Mouse (Mus musculus) cerebellum, postnatal 14 days (tissue): Measurements from ENCODE around the gene Vwf.

Experiments
- DNase-seq, 2 experiments: peaks; one replicate each; pipeline ENCODE4 v3.0.0; 2021; ENCODE audit warnings: mixed read lengths in 2 of 2

Gene Vwf

GRCm38 (mm10) chr6:125589075-125589474, 42.5 kb downstream of the Vwf start:
- no peak for DNase-seq

GRCm38 (mm10) chr6:125590056-125590455, 43.5 kb downstream of the Vwf start:
- DNase-seq, result no peak

GRCm38 (mm10) chr6:125590471-125590870, 43.9 kb downstream of the Vwf start:
- no peak for DNase-seq

DNA sequence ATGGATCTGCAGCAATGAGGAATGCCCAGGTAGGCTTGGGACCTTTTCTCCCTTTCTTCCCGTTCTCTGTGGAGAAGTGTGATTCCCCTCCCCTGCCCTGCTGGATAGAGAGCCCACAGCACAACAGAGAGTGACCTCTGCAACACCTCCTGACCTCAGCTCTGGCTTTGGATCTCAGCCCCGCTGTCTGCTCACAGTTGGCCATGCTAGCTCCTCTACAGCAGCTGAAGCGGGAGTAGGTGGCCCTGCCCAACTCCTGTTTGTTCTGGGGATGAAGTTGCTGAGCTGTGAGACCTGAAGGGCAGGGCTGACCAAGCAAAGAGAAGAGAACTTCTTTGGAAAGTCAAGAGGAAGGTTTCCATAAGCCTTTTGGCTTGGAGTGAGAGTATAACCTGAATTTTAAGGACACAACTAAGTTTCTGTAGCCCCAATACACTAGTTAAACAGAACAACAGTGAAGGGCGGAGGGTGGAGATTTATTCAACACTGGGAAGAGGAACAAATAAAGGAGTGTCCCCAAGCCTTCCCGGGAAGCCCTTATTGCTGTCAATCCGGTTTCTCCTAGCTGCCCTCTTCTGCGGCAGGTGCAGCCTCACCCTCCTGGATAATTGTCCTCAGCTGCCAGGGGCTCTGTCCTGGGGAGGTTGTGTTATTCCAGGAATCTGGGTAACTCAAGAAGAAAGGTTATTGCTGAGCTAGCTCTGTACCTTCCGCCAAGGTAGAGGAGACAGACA, 45.2 kb downstream of the Vwf start:
- no peak for DNase-seq

- no peak for DNase-seq
These were observed 46.0 kb downstream of the Vwf start for GRCm38 (mm10) chr6:125592536-125592935.

GRCm38 (mm10) chr6:125594311-125594710, 47.7 kb downstream of the Vwf start:
- DNase-seq, result no peak

DNA sequence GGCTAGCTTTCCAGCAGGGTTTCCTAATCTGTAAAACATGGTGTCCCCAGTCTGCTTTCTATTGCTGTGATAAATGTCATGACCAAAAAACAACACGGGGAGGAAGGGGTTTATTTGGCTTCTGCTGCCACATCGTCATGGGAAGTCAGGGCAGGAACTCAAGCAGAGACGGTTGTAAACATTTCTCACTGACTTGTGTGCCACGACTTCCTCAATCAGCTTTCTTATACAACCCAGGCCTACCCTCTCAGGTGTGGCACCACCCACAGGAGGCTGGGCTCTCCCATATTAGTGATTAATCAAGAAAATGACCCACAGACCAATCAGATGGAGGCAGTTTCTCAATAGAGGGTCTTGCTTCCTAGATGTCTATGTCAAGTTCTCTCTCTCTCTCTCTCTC, 48.3 kb downstream of the Vwf start:
- no peak for DNase-seq

DNA sequence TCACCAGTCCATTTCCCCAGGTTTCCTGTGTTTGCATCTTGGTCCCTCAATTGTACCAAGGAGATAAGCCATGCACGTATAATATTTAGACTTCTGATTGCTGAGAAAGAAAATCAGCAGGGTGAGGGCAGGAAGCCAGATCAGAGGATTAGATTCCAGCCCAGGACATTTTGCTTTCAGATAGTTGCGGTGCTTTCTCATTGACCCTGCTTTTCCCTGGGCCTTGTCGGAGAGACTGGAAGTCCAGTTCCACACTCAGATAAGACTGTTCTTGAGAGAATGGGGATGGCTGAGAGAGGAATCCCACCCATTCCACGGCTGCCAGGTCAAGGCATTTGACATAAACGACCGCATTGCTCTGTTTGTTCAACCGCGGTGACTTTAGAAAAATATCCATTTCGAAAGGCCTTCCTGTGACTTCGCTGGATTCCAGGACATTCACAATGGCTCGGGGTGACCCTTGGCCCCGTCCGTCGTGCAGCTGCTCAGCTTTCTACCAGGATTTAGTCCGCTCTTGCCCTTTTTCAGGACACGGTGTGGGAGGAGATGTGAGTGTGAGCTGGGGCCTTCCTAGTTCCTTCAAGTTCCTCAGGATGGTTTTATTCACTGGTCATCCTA, 50.2 kb downstream of the Vwf start:
- no peak for DNase-seq

- no peak for DNase-seq
These were observed 51.1 kb downstream of the Vwf start for GRCm38 (mm10) chr6:125597716-125598115.

DNA sequence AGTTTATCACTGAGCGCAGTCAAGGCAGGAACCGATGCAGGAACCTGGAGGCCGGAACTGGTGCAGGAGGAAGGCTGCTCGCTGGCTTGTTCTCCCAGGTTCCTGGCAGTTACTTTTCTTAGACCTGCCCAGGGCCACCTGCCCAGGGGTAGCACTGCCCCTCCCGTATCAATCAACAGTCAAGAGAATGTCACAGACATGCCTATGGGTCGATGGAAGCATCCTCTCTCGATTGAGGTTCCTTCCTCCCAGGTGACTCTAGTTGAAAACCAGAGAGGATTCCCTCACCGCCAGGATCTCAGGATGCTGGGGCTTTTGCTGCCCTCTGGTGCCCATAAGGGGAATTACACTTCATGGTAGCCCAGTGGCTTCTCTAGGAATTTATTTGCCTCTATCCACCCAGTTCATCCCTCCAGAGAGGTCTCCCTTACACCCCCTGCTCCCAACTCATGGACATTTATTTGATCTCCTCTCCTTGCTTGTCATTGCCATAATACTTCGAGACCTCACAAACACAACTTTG, 53.5 kb downstream of the Vwf start:
- peak; percentile 89 for DNase-seq

DNA sequence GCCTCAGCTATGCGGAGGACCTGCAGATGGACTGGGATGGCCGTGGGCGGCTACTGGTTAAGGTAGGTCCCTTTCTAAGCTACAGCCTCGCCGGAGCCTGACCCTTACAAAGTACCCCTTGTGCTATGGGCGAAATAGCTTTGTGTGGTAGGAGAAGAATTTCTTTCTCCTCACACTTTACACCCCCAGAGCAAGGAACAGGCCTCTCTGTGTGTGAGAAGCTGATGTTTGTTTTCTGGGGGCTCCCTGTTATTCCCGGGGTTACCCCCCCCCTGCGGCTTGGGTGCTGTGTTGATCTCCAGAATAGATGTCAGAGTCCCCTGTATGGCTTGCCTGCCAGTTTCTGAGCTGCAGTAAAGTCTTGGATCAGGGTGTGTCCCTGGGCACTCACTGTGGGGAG, 54.1 kb downstream of the Vwf start:
- no peak for DNase-seq

GRCm38 (mm10) chr6:125601190-125601589, 54.6 kb downstream of the Vwf start:
- no peak for DNase-seq

- DNase-seq, result no peak
These were observed 55.2 kb downstream of the Vwf start for GRCm38 (mm10) chr6:125601748-125602147.

DNA sequence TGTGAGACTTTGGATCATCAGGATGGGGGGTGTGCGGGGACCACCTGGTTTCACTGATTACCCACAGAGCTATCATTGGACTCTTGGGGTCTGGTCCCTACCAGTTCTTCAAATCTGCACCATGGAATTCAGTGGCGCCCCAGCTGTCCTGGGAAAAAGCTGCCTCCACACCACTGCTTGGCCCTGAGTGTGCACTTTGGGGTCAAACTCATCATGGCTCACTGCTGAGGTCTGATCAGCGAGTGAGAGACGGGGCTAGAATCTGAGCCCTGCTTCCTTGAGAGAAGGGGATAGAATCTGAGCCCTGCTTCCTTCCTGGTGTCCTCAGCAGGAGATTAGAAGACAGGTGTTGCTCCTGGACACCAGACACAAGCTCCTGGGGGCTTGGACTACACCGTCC, 55.8 kb downstream of the Vwf start:
- no peak for DNase-seq

DNA sequence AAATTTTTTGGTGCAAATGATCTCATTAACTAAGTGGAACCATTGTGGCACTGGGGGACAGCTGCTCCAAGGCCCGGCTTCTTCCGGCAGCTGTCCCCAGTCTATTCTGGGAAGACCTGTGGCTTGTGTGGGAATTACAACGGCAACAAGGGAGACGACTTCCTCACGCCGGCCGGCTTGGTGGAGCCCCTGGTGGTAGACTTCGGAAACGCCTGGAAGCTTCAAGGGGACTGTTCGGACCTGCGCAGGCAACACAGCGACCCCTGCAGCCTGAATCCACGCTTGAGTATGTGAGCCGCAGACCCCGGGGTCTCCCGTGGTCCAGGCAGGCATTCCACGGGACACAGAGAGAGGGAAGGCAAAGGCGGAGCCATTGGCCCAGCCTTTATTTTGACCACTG, 56.7 kb downstream of the Vwf start:
- peak; percentile 76 to 95 for DNase-seq

DNA sequence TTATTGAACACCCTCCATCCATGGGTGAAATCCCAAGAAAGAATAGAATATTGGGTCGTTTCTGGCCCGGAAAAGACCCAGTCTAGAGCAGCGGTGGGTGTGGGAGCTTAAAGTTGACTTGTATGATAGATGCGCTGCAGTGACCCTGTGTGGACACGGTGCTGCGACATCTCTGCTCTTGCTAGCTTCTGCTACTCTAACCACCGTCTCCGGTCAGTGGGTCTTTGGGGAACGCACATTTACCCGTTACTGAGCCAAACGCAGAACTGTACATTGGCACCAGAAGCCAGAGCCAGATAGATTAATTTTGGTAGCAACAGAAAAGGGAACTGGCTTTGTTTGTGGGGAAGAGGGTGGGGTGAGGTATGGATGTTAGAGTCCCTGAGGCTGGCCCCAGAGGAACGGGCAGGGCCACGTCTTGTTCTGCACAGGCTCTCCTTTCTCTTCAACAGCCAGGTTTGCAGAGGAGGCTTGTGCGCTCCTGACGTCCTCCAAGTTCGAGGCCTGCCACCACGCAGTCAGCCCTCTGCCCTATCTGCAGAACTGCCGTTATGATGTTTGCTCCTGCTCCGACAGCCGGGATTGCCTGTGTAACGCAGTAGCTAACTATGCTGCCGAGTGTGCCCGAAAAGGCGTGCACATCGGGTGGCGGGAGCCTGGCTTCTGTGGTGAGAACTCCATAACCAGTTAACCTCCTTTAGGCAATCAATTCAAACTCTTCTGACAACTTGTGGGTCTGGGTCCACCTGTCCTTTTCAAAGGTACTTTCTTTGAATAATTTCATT, 57.3 kb downstream of the Vwf start:
- no peak for DNase-seq

DNA sequence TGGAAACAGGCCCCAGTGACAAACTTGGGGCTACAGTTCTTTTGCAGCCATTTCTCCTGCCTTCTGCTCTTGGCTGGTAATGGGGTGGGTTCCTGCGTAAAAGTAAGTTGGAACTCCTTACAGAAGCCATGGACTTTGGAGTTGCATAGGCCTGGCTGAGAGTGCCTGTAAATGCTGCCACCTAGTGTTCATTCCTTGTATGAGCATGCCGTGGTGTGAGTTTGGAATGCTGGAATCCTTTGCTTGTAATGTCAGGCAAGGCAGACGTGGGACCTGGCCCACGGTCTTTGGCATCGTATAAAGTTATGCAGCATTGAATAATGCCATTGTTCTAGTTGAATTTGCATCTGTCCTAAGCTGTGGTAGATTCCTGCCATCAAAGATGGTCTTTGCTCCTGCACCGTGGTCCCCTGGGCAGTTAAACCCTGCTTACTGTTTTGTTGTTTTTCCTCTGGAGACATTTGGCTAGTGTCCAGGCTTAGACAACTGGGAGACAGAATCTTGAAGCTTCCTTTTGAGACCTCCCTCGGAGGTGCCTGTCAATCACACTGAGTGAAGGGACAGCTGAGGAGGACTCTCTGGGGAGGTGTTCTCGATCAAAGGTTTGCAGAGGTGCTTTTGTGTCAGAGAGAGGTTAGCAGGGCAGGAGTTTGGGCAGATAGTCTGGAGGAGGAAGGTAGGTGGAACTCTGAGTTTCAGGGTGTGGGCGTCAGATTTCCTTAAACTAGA, 58.1 kb downstream of the Vwf start:
- DNase-seq, result peak; percentile 80 to 85

DNA sequence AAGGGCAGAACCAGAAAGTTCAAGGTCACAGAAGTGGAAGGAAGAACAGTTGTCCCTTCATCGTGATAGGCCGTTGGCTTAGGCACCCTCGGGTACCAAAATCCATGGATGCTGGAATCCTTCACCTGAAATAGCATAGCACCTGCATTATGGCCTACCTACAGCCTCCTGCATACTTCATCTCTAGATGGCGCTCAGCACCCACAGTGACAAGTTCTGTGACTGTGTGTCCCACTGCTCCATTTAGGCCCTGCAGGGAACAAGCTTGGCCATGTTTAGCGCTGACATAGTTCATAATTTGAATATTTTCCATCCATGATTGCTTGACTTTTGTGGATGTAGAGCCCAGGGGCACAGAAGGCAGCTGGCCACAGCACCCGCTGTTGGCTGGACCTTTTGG, 62.5 kb downstream of the Vwf start:
- DNase-seq, result no peak

GRCm38 (mm10) chr6:125617855-125618254, 71.3 kb downstream of the Vwf start:
- no peak for DNase-seq

DNA sequence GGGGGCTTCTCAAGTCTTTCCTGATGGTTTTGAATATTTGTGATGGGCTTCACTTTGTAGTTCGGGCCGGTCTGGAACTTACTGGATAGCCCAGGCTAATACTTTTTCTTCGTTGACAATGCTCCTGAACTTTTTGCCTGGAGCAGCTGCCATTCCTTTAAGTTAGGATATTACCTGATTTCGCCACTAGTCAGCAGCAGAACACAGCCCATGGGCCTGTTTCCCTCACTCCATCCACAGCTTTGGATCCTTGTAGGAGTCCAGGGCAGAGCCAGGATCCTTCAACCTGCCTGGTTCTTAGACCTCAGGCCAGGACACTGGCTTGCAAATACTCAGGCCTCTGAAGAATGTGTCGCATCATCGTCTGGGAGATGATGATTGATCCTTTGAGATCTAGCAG, 74.2 kb downstream of the Vwf start:
- peak; percentile 79 to 83 for DNase-seq

- peak in 1 of 2 experiments; percentile 30 for DNase-seq
These were observed 75.9 kb downstream of the Vwf start for GRCm38 (mm10) chr6:125622434-125622833.

DNA sequence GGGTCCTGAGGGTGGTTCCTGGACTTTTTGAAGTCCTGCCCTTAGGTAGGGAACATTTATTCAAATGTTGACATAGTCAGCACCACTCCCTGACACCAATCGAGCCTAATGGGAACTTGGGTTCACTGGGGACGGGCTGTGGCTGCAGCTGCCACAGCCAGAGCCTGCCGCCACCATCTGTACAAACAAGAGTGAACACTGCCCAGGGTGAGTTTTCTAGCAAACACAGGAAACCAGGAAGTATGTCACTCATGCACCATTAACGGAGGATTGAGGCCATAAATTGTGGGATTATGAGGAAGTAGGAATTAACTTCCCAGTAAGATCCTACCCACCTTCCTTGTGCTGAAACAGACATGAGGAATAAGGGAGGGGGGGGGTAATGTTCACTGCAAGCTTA, 93.9 kb downstream of the Vwf start:
- no peak for DNase-seq

GRCm38 (mm10) chr6:125641146-125641545, 94.6 kb downstream of the Vwf start:
- peak; percentile 45 to 51 for DNase-seq
